Mouse (Mus musculus) intestine, postnatal 0 days (tissue): Measurements from ENCODE around the gene Farp1. TPM values are rescaled to one million over a fixed set of nuclear protein-coding genes. Genes with fewer than 3 reads are reported as not detected.

ENCODE experiments used
- ATAC-seq: fragments of 200-750 bp; cut with Nextera tagmentation; 2 replicates; pipeline ENCODE4 v1.8.0; 2017; ENCODE audit warnings: mild to moderate bottlenecking, moderate TSS enrichment, moderate library complexity
- H3K27ac ChIP-seq: fragments of 300-500 bp; sonication (generic); 2 replicates; pipeline ENCODE4 v1.5.1; 2014; ENCODE audit warnings: mild to moderate bottlenecking, low read depth, low read length, moderate library complexity
- H3K27me3 ChIP-seq: fragments of 300-500 bp; sonication (generic); replicated peaks from 2 replicates; pipeline ENCODE4 v1.6.1; 2014; ENCODE audit warnings: low read length, mixed read lengths; ENCODE audit not compliant: control insufficient read depth, insufficient read depth
- H3K36me3 ChIP-seq: fragments of 300-500 bp; sonication (generic); 2 replicates; pipeline ENCODE4 v1.6.1; 2014; ENCODE audit warnings: mild to moderate bottlenecking, moderate library complexity; ENCODE audit not compliant: control insufficient read depth, insufficient read depth
- H3K4me1 ChIP-seq: fragments of 300-500 bp; sonication (generic); replicated peaks from 2 replicates; pipeline ENCODE4 v1.6.1; 2014; ENCODE audit warnings: antibody characterized with exemption, low read length, mixed read lengths; ENCODE audit not compliant: control insufficient read depth, insufficient read depth
- H3K4me2 ChIP-seq: fragments of 300-500 bp; sonication (generic); replicated peaks from 2 replicates; pipeline ENCODE4 v1.6.1; 2014; ENCODE audit warnings: low read depth, mild to moderate bottlenecking, moderate library complexity
- H3K4me3 ChIP-seq: fragments of 300-500 bp; sonication (generic); 2 replicates; pipeline ENCODE4 v1.5.1; 2014; ENCODE audit warnings: low read depth, low read length
- H3K9ac ChIP-seq: fragments of 300-500 bp; sonication (generic); 2 replicates; pipeline ENCODE4 v1.6.1; 2014; ENCODE audit warnings: mild to moderate bottlenecking, low read depth, low read length
- H3K9me3 ChIP-seq: fragments of 300-500 bp; sonication (generic); 2 replicates; pipeline ENCODE4 v1.6.1; 2016; ENCODE audit warnings: mixed run types; ENCODE audit not compliant: control insufficient read depth
- CTCF ChIP-seq: sonication (generic); IDR thresholded peaks from 2 replicates; pipeline ENCODE4 v1.5.1; 2016; ENCODE audit warnings: low read depth, mild to moderate bottlenecking, control low read depth, antibody characterized with exemption, moderate library complexity
- WGBS: fragments of 180-500 bp; shearing (Covaris S2); extraction: QIAGEN DNeasy Blood & Tissue Kit; methylation state at CpG from one replicate; pipeline ENCODE4 v1.1.7; 2014; 5-methylcytosine and 5-hydroxymethylcytosine counted together
- polyA plus RNA-seq: library from polyadenylated mRNA; unstranded; fragments of >200 nt; fragmentation: Nextera tagmentation; extraction: Ambion mirVana; gene quantifications from 2 replicates; pipeline ENCODE4 v1.2.1, GENCODE M21; 2015

Gene Farp1
- polyA plus RNA-seq, 1 experiment from 2014 or later = 4.9 TPM

DNA sequence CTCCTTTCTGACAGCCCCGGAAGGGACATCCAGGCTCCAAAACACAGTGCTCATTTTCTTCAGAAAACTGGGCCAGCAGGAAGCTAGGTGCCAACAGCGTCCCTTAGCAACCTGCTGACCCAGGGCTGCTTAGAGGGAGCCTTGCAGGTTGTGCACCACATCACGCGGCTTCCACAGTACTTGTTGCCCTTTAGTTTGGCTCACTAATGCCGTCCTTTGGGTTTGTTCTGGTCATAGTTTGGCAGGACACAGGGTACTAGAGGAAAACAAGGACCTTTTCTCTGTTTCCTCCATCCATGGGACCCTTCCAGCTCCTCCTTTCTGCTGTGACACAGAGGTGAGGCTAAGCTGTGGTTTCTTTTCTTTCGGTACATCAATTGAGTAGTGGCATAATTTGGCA, 78.8 kb downstream of the Farp1 start:
- Histone ChIP-seq H3K4me1 (0 out of 2 replicates have a peak, but pooled peaks cover 4% of the 10 kb centered on the region), H3K36me3 (peaks cover 8% of the 10 kb centered on the region; the same call in 1 of the 2 replicates), H3K9ac (no peak overlapping the region), H3K4me3 (no peak overlapping the region), H3K4me2 (no peak overlapping the region), H3K27me3 (no peaks in the 10 kb centered on the region), H3K9me3 (no peaks in the 10 kb centered on the region), H3K27ac (no peak overlapping the region)
- no peak for ATAC-seq
- WGBS = 89% methylated on average over 6 of the region's 6 CpGs
- TF ChIP-seq CTCF = no peak

DNA sequence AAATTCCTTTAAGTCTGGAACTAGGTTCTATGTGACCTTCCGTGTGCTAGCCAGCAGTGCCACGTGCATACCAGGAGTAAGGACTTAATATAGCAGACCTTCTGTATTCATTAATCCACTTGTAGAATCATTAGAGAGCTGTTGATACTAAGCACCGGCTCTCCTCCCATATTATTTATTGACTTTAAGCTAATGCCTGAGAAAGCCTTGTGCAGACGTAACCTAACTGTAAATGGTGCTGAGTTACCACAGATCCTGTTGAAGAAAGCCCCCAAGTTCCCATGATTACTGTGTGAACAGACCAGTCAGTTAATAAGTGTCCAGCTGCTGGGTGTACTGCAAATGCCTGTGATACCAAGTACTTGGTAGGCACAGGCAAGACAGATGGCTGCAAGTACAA, 81.7 kb downstream of the Farp1 start:
- WGBS = 62% methylated on average over 4 of the region's 4 CpGs
- peaks cover 8% of the 10 kb centered on the region; the same call in 1 of the 2 replicates for H3K36me3 ChIP-seq

DNA sequence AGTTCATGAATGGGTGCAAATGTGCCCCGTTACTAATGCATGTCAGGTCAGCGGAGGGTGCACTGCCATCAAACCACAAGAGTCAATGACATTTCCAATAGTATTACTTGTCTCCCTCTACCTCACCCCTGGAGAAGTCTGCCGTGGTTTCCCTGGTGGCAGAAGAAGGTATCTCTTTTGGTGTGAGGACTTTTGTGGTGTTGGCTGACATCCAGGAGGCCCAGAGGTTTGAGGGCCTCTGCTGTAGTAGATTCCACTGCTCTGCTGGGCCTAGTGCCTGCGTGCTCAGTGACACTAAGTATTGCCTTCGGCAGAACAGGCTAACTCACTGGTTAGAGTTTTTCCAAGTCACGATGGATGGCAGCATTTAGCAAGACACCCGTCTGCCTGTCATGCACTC, 83.9 kb downstream of the Farp1 start:
- H3K4me2 ChIP-seq = no peak overlapping the region
- no peaks in the 10 kb centered on the region for H3K9me3 ChIP-seq
- no peak overlapping the region for H3K9ac ChIP-seq
- H3K27me3 ChIP-seq = no peaks in the 10 kb centered on the region
- peak; percentile 56; the same call in 1 of the 2 replicates for ATAC-seq
- H3K4me3 ChIP-seq = no peak overlapping the region
- H3K36me3 ChIP-seq = peaks cover 8% of the 10 kb centered on the region; the same call in 1 of the 2 replicates
- WGBS = 78% methylated on average over 7 of the region's 7 CpGs
- H3K4me1 ChIP-seq = no peaks in the 10 kb centered on the region
- no peak overlapping the region for H3K27ac ChIP-seq
- TF ChIP-seq CTCF = peak; percentile 51

More for the DNA sequence above, 81.7 kb downstream of the Farp1 start:
- H3K27me3 ChIP-seq = no peaks in the 10 kb centered on the region
- no peak for TF ChIP-seq CTCF
- no peak overlapping the region for H3K4me2 ChIP-seq
- H3K9me3 ChIP-seq = no peaks in the 10 kb centered on the region
- no peak overlapping the region for H3K27ac ChIP-seq
- no peak overlapping the region for H3K9ac ChIP-seq
- ATAC-seq = no peak
- no peak overlapping the region for H3K4me3 ChIP-seq
- no peaks in the 10 kb centered on the region for H3K4me1 ChIP-seq

DNA sequence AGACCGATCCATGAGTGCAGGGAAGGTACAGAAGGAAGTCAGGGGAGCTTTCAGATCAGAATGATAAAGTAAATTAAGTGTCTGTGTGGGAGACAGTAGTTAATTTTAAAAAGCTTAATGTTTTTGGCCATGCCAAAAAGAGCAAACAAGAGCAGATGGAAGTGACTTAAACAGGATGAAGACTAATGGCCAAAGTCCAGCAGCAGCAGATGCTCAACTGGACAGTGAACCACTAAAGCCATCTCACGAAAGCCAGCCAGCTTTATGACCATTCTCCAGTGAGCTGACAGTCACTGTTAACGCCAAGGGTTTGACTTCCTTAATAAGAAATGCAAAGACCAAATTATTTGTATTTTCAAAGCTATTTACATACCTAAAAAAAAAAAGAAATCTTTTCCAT, 86.7 kb downstream of the Farp1 start:
- H3K27ac ChIP-seq = no peak overlapping the region
- no peaks in the 10 kb centered on the region for H3K4me1 ChIP-seq

DNA sequence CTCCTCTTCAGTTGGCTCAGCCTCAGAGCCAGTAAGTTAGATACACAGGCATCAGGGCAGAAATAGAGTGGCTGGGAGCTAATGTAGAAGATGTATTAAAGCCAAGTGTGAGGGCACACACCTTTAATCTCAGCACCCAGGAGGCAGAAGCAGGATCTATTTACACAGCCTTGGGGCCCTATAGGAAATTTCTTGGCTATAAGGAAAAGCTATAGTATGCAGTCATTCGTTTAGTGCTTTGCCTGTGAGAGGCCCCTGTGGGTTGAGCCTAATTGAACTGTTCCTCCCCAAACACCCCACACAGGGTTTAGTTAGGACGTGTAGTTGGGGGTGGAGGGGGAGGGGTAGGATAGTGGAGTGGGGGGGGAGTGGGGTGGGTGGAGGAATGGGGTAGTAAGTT, 87.9 kb downstream of the Farp1 start:
- H3K27ac ChIP-seq = no peak overlapping the region
- ATAC-seq = peak; percentile 37; the same call in 1 of the 2 replicates
- 13% methylated on average over 2 of the region's 2 CpGs for WGBS

More for the DNA sequence above, 86.7 kb downstream of the Farp1 start:
- Histone ChIP-seq H3K4me2 (no peak overlapping the region), H3K27me3 (no peaks in the 10 kb centered on the region), H3K4me3 (no peak overlapping the region), H3K36me3 (no peaks in the 10 kb centered on the region), H3K9ac (no peak overlapping the region), H3K9me3 (no peaks in the 10 kb centered on the region)
- TF ChIP-seq CTCF = no peak
- 54% methylated on average over 3 of the region's 3 CpGs for WGBS
- ATAC-seq = no peak

DNA sequence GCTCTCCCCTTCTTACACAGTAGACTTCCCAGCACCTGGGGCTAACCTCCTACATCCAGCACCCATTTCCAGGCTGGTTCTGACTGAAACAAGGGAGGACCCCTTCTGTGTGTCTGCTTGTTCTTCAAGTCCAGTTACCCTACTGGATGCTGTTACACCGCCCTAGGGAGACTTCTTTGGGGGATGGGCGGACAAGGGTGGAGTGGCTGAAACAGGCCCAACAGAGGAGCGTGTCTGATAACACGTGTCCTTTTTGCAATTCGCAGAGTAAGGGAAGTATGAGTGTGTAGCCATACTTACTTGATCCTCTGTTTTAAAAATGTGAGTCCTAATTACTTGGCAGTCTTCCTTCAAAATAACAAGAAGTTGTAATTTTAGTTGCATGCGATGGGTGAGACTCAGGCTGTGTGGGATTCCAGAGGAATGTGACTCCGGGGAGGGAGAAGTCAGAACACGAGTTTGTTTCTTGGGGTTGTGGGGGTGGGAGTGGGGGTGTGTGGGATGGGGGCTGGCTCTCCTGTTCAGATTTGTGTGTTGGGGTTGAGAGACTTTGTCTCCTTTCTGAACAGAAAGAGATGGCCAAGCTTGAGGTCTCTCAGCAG, 89.5 kb downstream of the Farp1 start:
- Histone ChIP-seq H3K4me3 (no peak overlapping the region), H3K4me1 (no peaks in the 10 kb centered on the region), H3K9me3 (no peaks in the 10 kb centered on the region), H3K36me3 (no peaks in the 10 kb centered on the region), H3K4me2 (no peak overlapping the region), H3K27me3 (no peaks in the 10 kb centered on the region), H3K27ac (no peak overlapping the region), H3K9ac (no peak overlapping the region)
- no peak for ATAC-seq
- no peak for TF ChIP-seq CTCF
- WGBS = 83% methylated on average over 8 of the region's 8 CpGs

More for the DNA sequence above, 87.9 kb downstream of the Farp1 start:
- Histone ChIP-seq H3K9ac (no peak overlapping the region), H3K4me1 (no peaks in the 10 kb centered on the region), H3K36me3 (no peaks in the 10 kb centered on the region), H3K9me3 (no peaks in the 10 kb centered on the region), H3K4me2 (no peak overlapping the region), H3K27me3 (no peaks in the 10 kb centered on the region), H3K4me3 (no peak overlapping the region)
- TF ChIP-seq CTCF = no peak

DNA sequence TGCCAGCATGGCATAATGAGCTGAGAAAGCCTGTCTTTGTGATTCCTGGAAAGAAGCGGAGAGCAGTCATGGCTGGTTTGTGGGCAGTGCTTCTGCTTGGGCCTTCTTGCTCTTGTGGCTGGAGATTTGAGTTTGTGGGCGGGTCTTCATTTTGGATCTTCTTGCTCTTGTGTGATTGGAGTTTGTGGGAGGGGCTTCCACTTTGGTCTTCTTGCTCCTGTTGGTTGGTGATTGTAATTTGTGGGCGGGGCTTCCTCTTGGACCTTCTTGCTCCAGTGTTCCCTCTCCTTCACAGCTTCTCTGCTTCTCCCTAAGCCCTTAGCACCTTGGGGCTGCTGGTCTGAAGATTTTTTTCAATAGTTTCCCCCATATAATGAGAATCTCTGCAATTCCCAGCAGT, 90.7 kb downstream of the Farp1 start:
- no peak for ATAC-seq
- TF ChIP-seq CTCF = no peak
- no peaks in the 10 kb centered on the region for H3K36me3 ChIP-seq
- no peaks in the 10 kb centered on the region for H3K27me3 ChIP-seq
- WGBS = 93% methylated on average over 3 of the region's 3 CpGs
- H3K4me3 ChIP-seq = no peak overlapping the region
- no peak overlapping the region for H3K27ac ChIP-seq
- no peak overlapping the region for H3K9ac ChIP-seq
- no peaks in the 10 kb centered on the region for H3K4me1 ChIP-seq
- no peaks in the 10 kb centered on the region for H3K9me3 ChIP-seq
- no peak overlapping the region for H3K4me2 ChIP-seq
